Mouse (Mus musculus) lung, postnatal 0 days (tissue): ENCODE measurements around the gene 1810010H24Rik.

ENCODE experiments used
- CTCF ChIP-seq: IDR thresholded peaks from 2 replicates; pipeline ENCODE4 v1.5.1; 2016; ENCODE audit warnings: antibody characterized with exemption, mild to moderate bottlenecking
- EP300 ChIP-seq: IDR thresholded peaks from 2 replicates; pipeline ENCODE4 v1.6.1; 2016; ENCODE audit warnings: antibody characterized with exemption, mild to moderate bottlenecking, control low read depth

- no peak for TF ChIP-seq CTCF
- TF ChIP-seq EP300 = peak; percentile 45; the same call in 1 of the 2 replicates
These were observed at the start of gene 1810010H24Rik for GRCm38 (mm10) chr11:107025411-107026321.
